Mouse (Mus musculus) midbrain, embryonic 16.5 days (tissue): ENCODE measurements around the gene Cacnb1. TPM values are rescaled to one million over a fixed set of nuclear protein-coding genes. Genes with fewer than 3 reads are reported as not detected.

ENCODE experiments used
- ATAC-seq: fragments of 200-750 bp; cut with Nextera tagmentation; 2 replicates; pipeline ENCODE4 v1.8.0; 2017; ENCODE audit warnings: moderate TSS enrichment
- H3K27ac ChIP-seq: fragments of 300-500 bp; sonication (generic); 2 replicates; pipeline ENCODE4 v1.5.1; 2014; ENCODE audit warnings: mild to moderate bottlenecking, low read length, mixed read lengths
- H3K27me3 ChIP-seq: fragments of 300-500 bp; sonication (generic); 2 replicates; pipeline ENCODE4 v1.6.1; 2014; ENCODE audit warnings: low read depth, low read length, mixed read lengths; ENCODE audit not compliant: control insufficient read depth, insufficient read depth
- H3K36me3 ChIP-seq: fragments of 300-500 bp; sonication (generic); 2 replicates; pipeline ENCODE4 v1.6.1; 2014; ENCODE audit warnings: mild to moderate bottlenecking, low read length, moderate library complexity, mixed read lengths; ENCODE audit not compliant: control insufficient read depth, insufficient read depth
- H3K4me1 ChIP-seq: fragments of 300-500 bp; sonication (generic); 2 replicates; pipeline ENCODE4 v1.6.1; 2014; ENCODE audit warnings: mild to moderate bottlenecking, low read length, mixed read lengths; ENCODE audit not compliant: control insufficient read depth, insufficient read depth
- H3K4me2 ChIP-seq: fragments of 300-500 bp; sonication (generic); 2 replicates; pipeline ENCODE4 v1.6.1; 2014; ENCODE audit warnings: mild to moderate bottlenecking, low read length, mixed read lengths
- H3K4me3 ChIP-seq: fragments of 300-500 bp; sonication (generic); 2 replicates; pipeline ENCODE4 v1.5.1; 2014; ENCODE audit warnings: low read depth, mild to moderate bottlenecking, low read length, moderate library complexity, mixed read lengths
- H3K9ac ChIP-seq: fragments of 300-500 bp; sonication (generic); 2 replicates; pipeline ENCODE4 v1.6.1; 2014; ENCODE audit warnings: low read depth, low read length, mixed read lengths
- H3K9me3 ChIP-seq: fragments of 300-500 bp; sonication (generic); replicated peaks from 2 replicates; pipeline ENCODE4 v1.6.1; 2014; ENCODE audit warnings: mild to moderate bottlenecking, low read length, mixed read lengths; ENCODE audit not compliant: control insufficient read depth, poor library complexity, severe bottlenecking
- WGBS: fragments of 180-500 bp; shearing (Covaris S2); extraction: QIAGEN DNeasy Blood & Tissue Kit; methylation state at CpG from one replicate; pipeline ENCODE4 v1.1.7; 2014; 5-methylcytosine and 5-hydroxymethylcytosine counted together
- polyA plus RNA-seq: library from polyadenylated mRNA; unstranded; fragments of >200 nt; fragmentation: Nextera tagmentation; extraction: Ambion mirVana; gene quantifications from 2 replicates; pipeline ENCODE4 v1.2.1, GENCODE M21; 2015

The Cacnb1 gene
- polyA plus RNA-seq, 1 experiment from 2014 or later = 73.2 TPM

- Histone ChIP-seq H3K4me2 (no peak overlapping the region), H3K4me1 (peaks cover 8% of the 10 kb centered on the region; the same call in 1 of the 2 replicates), H3K27me3 (peaks cover 3% of the 10 kb centered on the region; the same call in 1 of the 2 replicates), H3K9me3 (no peaks in the 10 kb centered on the region), H3K9ac (no peak overlapping the region), H3K27ac (no peak overlapping the region), H3K4me3 (no peak overlapping the region), H3K36me3 (no peaks in the 10 kb centered on the region)
- WGBS = 25% methylated on average over 9 of the region's 9 CpGs
- ATAC-seq = no peak
These were observed 34.6 kb upstream of the Cacnb1 start for GRCm38 (mm10) chr11:98057466-98057865.

GRCm38 (mm10) chr11:98052989-98053834, 30.4 kb upstream of the Cacnb1 start, which contains the start of gene Stac2:
TSS of gene Stac2 (minus strand) at chr11:98053462.
- Histone ChIP-seq H3K9me3 (no peaks in the 10 kb centered on the region), H3K36me3 (no peaks in the 10 kb centered on the region), H3K4me2 (peak within 1 kb of the TSS; percentile 78), H3K4me3 (peak within 1 kb of the TSS; percentile 57), H3K4me1 (peaks cover 3% of the 10 kb centered on the region; the same call in 1 of the 2 replicates), H3K9ac (peak within 1 kb of the TSS; percentile 60), H3K27me3 (peaks cover 18% of the 10 kb centered on the region), H3K27ac (peak within 1 kb of the TSS; percentile 47; the same call in 1 of the 2 replicates)
- under 1% methylated on average over 33 of the region's 48 CpGs for WGBS
- ATAC-seq = peak; percentile 86

- Histone ChIP-seq H3K4me1 (peaks cover 3% of the 10 kb centered on the region; the same call in 1 of the 2 replicates), H3K9me3 (no peaks in the 10 kb centered on the region), H3K27me3 (peaks cover 18% of the 10 kb centered on the region), H3K4me3 (peak overlapping the region; percentile 57), H3K4me2 (peak overlapping the region; percentile 78), H3K36me3 (no peaks in the 10 kb centered on the region), H3K9ac (peak overlapping the region; percentile 60), H3K27ac (peak overlapping the region; percentile 47; the same call in 1 of the 2 replicates)
- WGBS = under 1% methylated on average over 78 of the region's 83 CpGs
- peak; percentile 55 for ATAC-seq
These were observed 29.5 kb upstream of the Cacnb1 start for GRCm38 (mm10) chr11:98052129-98052988.

- Histone ChIP-seq H3K4me2 (peak overlapping the region; percentile 78), H3K9me3 (no peaks in the 10 kb centered on the region), H3K4me3 (peak overlapping the region; percentile 57), H3K27me3 (peaks cover 18% of the 10 kb centered on the region), H3K4me1 (peaks cover 3% of the 10 kb centered on the region; the same call in 1 of the 2 replicates), H3K9ac (peak overlapping the region; percentile 60; the same call in 1 of the 2 replicates), H3K36me3 (no peaks in the 10 kb centered on the region), H3K27ac (no peak overlapping the region)
- ATAC-seq = no peak
- WGBS = 8% methylated on average over 12 of the region's 12 CpGs
These were observed 28.8 kb upstream of the Cacnb1 start for GRCm38 (mm10) chr11:98051611-98052128.

- peaks cover 3% of the 10 kb centered on the region; the same call in 1 of the 2 replicates for H3K4me1 ChIP-seq
- ATAC-seq = no peak
- H3K4me3 ChIP-seq = no peak overlapping the region
- no peaks in the 10 kb centered on the region for H3K9me3 ChIP-seq
- no peak overlapping the region for H3K27ac ChIP-seq
- H3K4me2 ChIP-seq = no peak overlapping the region
- peaks cover 18% of the 10 kb centered on the region for H3K27me3 ChIP-seq
- WGBS = no CpG with 5 or more reads among the region's 2 CpGs
- no peak overlapping the region for H3K9ac ChIP-seq
- no peaks in the 10 kb centered on the region for H3K36me3 ChIP-seq
These were observed 28.1 kb upstream of the Cacnb1 start for GRCm38 (mm10) chr11:98050940-98051339.

GRCm38 (mm10) chr11:98050520-98050815, 27.6 kb upstream of the Cacnb1 start:
- WGBS = 3% methylated on average over 2 of the region's 2 CpGs
- Histone ChIP-seq H3K9me3 (no peaks in the 10 kb centered on the region), H3K27me3 (peaks cover 18% of the 10 kb centered on the region), H3K4me3 (no peak overlapping the region), H3K9ac (no peak overlapping the region), H3K27ac (no peak overlapping the region), H3K36me3 (no peaks in the 10 kb centered on the region), H3K4me1 (peaks cover 3% of the 10 kb centered on the region; the same call in 1 of the 2 replicates), H3K4me2 (no peak overlapping the region)
- ATAC-seq = no peak

GRCm38 (mm10) chr11:98049672-98050519, 27.1 kb upstream of the Cacnb1 start:
- 72% methylated on average over 14 of the region's 14 CpGs for WGBS

GRCm38 (mm10) chr11:98047745-98048144, 24.9 kb upstream of the Cacnb1 start:
- WGBS = 66% methylated on average over 4 of the region's 4 CpGs
- no peak overlapping the region for H3K4me2 ChIP-seq
- H3K27ac ChIP-seq = no peak overlapping the region
- H3K36me3 ChIP-seq = no peaks in the 10 kb centered on the region
- no peaks in the 10 kb centered on the region for H3K9me3 ChIP-seq
- no peak overlapping the region for H3K4me3 ChIP-seq
- no peaks in the 10 kb centered on the region for H3K4me1 ChIP-seq
- peaks cover 15% of the 10 kb centered on the region for H3K27me3 ChIP-seq
- no peak overlapping the region for H3K9ac ChIP-seq
- peak; percentile 36; the same call in 1 of the 2 replicates for ATAC-seq

More at GRCm38 (mm10) chr11:98049672-98050519, 27.1 kb upstream of the Cacnb1 start:
- Histone ChIP-seq H3K9ac (no peak overlapping the region), H3K4me3 (no peak overlapping the region), H3K4me1 (peaks cover 3% of the 10 kb centered on the region; the same call in 1 of the 2 replicates), H3K4me2 (no peak overlapping the region), H3K27ac (no peak overlapping the region), H3K9me3 (no peaks in the 10 kb centered on the region), H3K36me3 (no peaks in the 10 kb centered on the region), H3K27me3 (peaks cover 18% of the 10 kb centered on the region)
- no peak for ATAC-seq
